Mouse (Mus musculus): ENCODE results near the gene Gm11444.

GRCm38 (mm10) chr11:85891010-85891691 is 41.0 kb upstream of the Gm11444 start:
- TF ChIP-seq CTCF (IDR thresholded peaks at IDR 0.05; ENCODE audit: low read depth), result no peak
- TF ChIP-seq EP300 (optimal IDR thresholded peaks at IDR 0.05), result no peak
